Mouse (Mus musculus) mouse trophoblast stem cell (cell line): ENCODE measurements around the gene Trub2.

Experiments used
- in situ Hi-C, 2 experiments: fragments of 300-500 bp; cut with MseI, MboI; formaldehyde crosslinking; loops; 2 replicates in 1 of 2; 3 replicates in 1 of 2; pipeline ENCODE4 v1.15.1; 2025

Trub2 gene

GRCm38 (mm10) chr2:29724664-29725365 lies 63.5 kb downstream of the Trub2 start:
- in situ Hi-C loops = no loop called here

GRCm38 (mm10) chr2:29723132-29723531 lies 65.2 kb downstream of the Trub2 start:
- in situ Hi-C loops = no loop called here

- in situ Hi-C loops = no loop called here
Observed at GRCm38 (mm10) chr2:29718581-29718980, 69.7 kb downstream of the Trub2 start.

GRCm38 (mm10) chr2:29716691-29717090 lies 71.6 kb downstream of the Trub2 start:
- in situ Hi-C loops = no loop called here

GRCm38 (mm10) chr2:29716143-29716542 lies 72.2 kb downstream of the Trub2 start:
- in situ Hi-C loops = no loop called here

- in situ Hi-C loops = no loop called here
Observed at GRCm38 (mm10) chr2:29714127-29714526, 74.2 kb downstream of the Trub2 start.

GRCm38 (mm10) chr2:29713501-29713900 lies 74.8 kb downstream of the Trub2 start:
- in situ Hi-C loops = no loop called here

GRCm38 (mm10) chr2:29711877-29712276 lies 76.4 kb downstream of the Trub2 start:
- in situ Hi-C loops = no loop called here
